9 mouse cellular contexts compared by ENCODE assay signal in genomic region chr5:112824376-112824775, GRCm38 (mm10).
DNase-seq lines count a peak whose midpoint lies in the region; ATAC-seq and TF ChIP-seq lines count a peak whose summit lies in the region.
"Had no signal": no experiment of that assay in that cellular context is flagged by ENCODE, and none has a peak within 500 bp of the region (broad histone marks: within the 10 kb centered on the region; RNA-seq: fewer than 3 reads in every experiment).

No protein-coding gene starts in this region.

- H3K4me1 ChIP-seq in liver, postnatal 0 days (ENCODE audit: insufficient read depth) = no peaks in the 10 kb centered on the region
- H3K4me1 ChIP-seq in liver, embryonic 12.5 days = no peaks in the 10 kb centered on the region
- H3K4me1 ChIP-seq: heart, embryonic 13.5 days had no signal

- H3K27ac ChIP-seq in liver, postnatal 0 days (ENCODE audit: low read depth) = no peak overlapping the region
- H3K27ac ChIP-seq in liver, embryonic 12.5 days = no peak overlapping the region
- H3K27ac ChIP-seq: heart, embryonic 13.5 days had no signal

- intact Hi-C loops in left cerebral cortex, postnatal 14 days (cut with DNase I) = no loop called here

- no peak overlapping the region for H3K4me2 ChIP-seq in liver, postnatal 0 days (ENCODE audit: low read depth, low read length)
- no peak overlapping the region for H3K4me2 ChIP-seq in liver, embryonic 12.5 days
- H3K4me2 ChIP-seq: heart, embryonic 13.5 days had no signal

- 39% methylated on average over 13 of the region's 13 CpGs for WGBS in liver, postnatal 0 days (ENCODE audit: insufficient replicate concordance)
- 39% methylated on average over 13 of the region's 13 CpGs for WGBS in liver, embryonic 12.5 days (ENCODE audit: insufficient replicate concordance)

- no peak for TF ChIP-seq CTCF in liver, postnatal 0 days (IDR thresholded peaks at IDR 0.05; ENCODE audit: low read depth)

- DNase-seq in liver, postnatal 0 days = peak; percentile 44
- peak; percentile 81 for DNase-seq in embryo, embryonic 10 days (ENCODE audit: low spot score)
- DNase-seq in kidney, postnatal 4 days = peak; percentile 87 to 90
- DNase-seq in ovary, postnatal 36 days (ENCODE audit: low spot score) = peak; percentile 29
- DNase-seq in MN1 (ENCODE audit: low spot score) = no peak
- DNase-seq in left cerebral cortex, postnatal 14 days (ENCODE audit: low spot score in 2 of 2) = no peak
- DNase-seq in layer of hippocampus, adult 8-10 months (ENCODE audit: low spot score in 2 of 2) = no peak

- H3K4me3 ChIP-seq in liver, postnatal 0 days (ENCODE audit: low read depth, low read length) = no peak overlapping the region
- H3K4me3 ChIP-seq in liver, embryonic 12.5 days = no peak overlapping the region
- H3K4me3 ChIP-seq: heart, embryonic 13.5 days had no signal

- H3K36me3 ChIP-seq in liver, postnatal 0 days (replicated peaks; ENCODE audit: insufficient read depth, low read length) = no peaks in the 10 kb centered on the region
- no peaks in the 10 kb centered on the region for H3K36me3 ChIP-seq in liver, embryonic 12.5 days

- H3K27me3 ChIP-seq in liver, postnatal 0 days (ENCODE audit: insufficient read depth, low read length) = no peaks in the 10 kb centered on the region
- H3K27me3 ChIP-seq in liver, embryonic 12.5 days (replicated peaks) = no peaks in the 10 kb centered on the region
- H3K27me3 ChIP-seq: heart, embryonic 13.5 days had no signal

- no peak overlapping the region for H3K9ac ChIP-seq in liver, postnatal 0 days (replicated peaks)
- H3K9ac ChIP-seq in liver, embryonic 12.5 days = no peak overlapping the region
- H3K9ac ChIP-seq: heart, embryonic 13.5 days had no signal

- no peak for TF ChIP-seq EP300 in liver, postnatal 0 days (IDR thresholded peaks at IDR 0.05; ENCODE audit: low read depth)

- H3K9me3 ChIP-seq in liver, postnatal 0 days (ENCODE audit: low read length) = no peaks in the 10 kb centered on the region
- H3K9me3 ChIP-seq in liver, embryonic 12.5 days (replicated peaks) = no peaks in the 10 kb centered on the region
- H3K9me3 ChIP-seq: heart, embryonic 13.5 days had no signal

- ATAC-seq in liver, postnatal 0 days = no peak
- no peak for ATAC-seq in liver, embryonic 12.5 days

Comparison
In these comparisons a context has a peak if more than half of its experiments do, and no peak if none do; other contexts are left out.
1. DNase-seq: peak in liver, postnatal 0 days (single experiment), embryo, embryonic 10 days (single experiment), kidney, postnatal 4 days (2 of 2) and ovary, postnatal 36 days (single experiment); none in MN1 (single experiment), left cerebral cortex, postnatal 14 days (0 of 2) and layer of hippocampus, adult 8-10 months (0 of 2).